Mouse (Mus musculus) liver, adult 2 months (tissue): ENCODE data around the gene Gm13420.

Source experiments
- CTCF ChIP-seq: fragments of 200-500 bp; IDR thresholded peaks from 2 replicates; pipeline ENCODE4 v1.5.1; 2011; ENCODE audit warnings: low read depth, low read length, control low read depth
- POLR2A ChIP-seq: fragments of 200-500 bp; IDR thresholded peaks from 2 replicates; pipeline ENCODE4 v1.6.1; 2011; ENCODE audit warnings: low read length, control low read depth; ENCODE audit not compliant: insufficient read depth; ENCODE audit errors: extremely low read depth

DNA sequence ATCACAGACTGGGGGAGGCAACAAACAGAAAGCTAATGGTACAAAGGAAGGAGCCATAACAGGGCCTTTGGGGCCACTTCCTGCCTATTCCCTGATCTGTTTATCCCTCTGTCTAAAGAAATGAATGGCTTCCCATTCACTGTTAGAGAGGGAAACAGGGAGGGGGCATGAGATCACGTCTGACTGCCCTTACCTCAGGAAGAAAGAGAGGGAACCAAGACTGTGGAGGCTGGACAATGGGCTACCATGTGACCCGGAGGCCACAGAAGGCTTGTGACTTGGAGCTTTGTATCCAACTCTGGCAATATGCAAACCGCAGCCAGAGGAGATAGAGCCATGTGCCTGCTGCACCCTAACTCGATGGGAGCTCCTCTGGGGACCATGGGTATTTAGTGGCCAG, 32.8 kb upstream of the Gm13420 start:
- TF ChIP-seq CTCF (no peak), POLR2A (no peak)
